Mouse (Mus musculus) intestine, embryonic 15.5 days (tissue): ENCODE measurements around the gene Pigk. TPM values are rescaled to one million over a fixed set of nuclear protein-coding genes. Genes with fewer than 3 reads are reported as not detected.
A peak's percentile ranks its signal among the peaks of the same experiment; 100 is the strongest.

Experiments
- ATAC-seq: fragments of 200-750 bp; cut with Nextera tagmentation; 2 replicates; pipeline ENCODE4 v1.8.0; 2017; ENCODE audit warnings: moderate TSS enrichment, moderate library complexity
- H3K27ac ChIP-seq: fragments of 300-500 bp; sonication (generic); 2 replicates; pipeline ENCODE4 v1.5.1; 2015; ENCODE audit warnings: mild to moderate bottlenecking, inconsistent platforms
- H3K27me3 ChIP-seq: fragments of 300-500 bp; sonication (generic); replicated peaks from 2 replicates; pipeline ENCODE4 v1.6.1; 2015; ENCODE audit warnings: inconsistent platforms
- H3K36me3 ChIP-seq: fragments of 300-500 bp; sonication (generic); 2 replicates; pipeline ENCODE4 v1.6.1; 2015; ENCODE audit warnings: inconsistent platforms
- H3K4me1 ChIP-seq: fragments of 300-500 bp; sonication (generic); replicated peaks from 2 replicates; pipeline ENCODE4 v1.6.1; 2015; ENCODE audit warnings: inconsistent platforms
- H3K4me2 ChIP-seq: fragments of 300-500 bp; sonication (generic); replicated peaks from 2 replicates; pipeline ENCODE4 v1.6.1; 2015; ENCODE audit warnings: mild to moderate bottlenecking, inconsistent platforms
- H3K4me3 ChIP-seq: fragments of 300-500 bp; sonication (generic); replicated peaks from 2 replicates; pipeline ENCODE4 v1.5.1; 2015; ENCODE audit warnings: inconsistent platforms
- H3K9ac ChIP-seq: fragments of 300-500 bp; sonication (generic); 2 replicates; pipeline ENCODE4 v1.6.1; 2015; ENCODE audit warnings: inconsistent platforms
- H3K9me3 ChIP-seq: fragments of 300-500 bp; sonication (generic); 2 replicates; pipeline ENCODE4 v1.6.1; 2016; ENCODE audit warnings: inconsistent platforms
- WGBS: fragments of 180-500 bp; shearing (Covaris S2); methylation state at CpG from one replicate; pipeline ENCODE4 v1.1.7; 2015; 5-methylcytosine and 5-hydroxymethylcytosine counted together
- polyA plus RNA-seq: library from polyadenylated mRNA; unstranded; fragments of >200 nt; fragmentation: Nextera tagmentation; extraction: Ambion mirVana; gene quantifications from 2 replicates; pipeline ENCODE4 v1.2.1, GENCODE M21; 2015

The Pigk gene
- polyA plus RNA-seq, 1 experiment from 2014 or later: 36.6 TPM

GRCm38 (mm10) chr3:152923530-152923929, 209.6 kb downstream of the Pigk start:
- Histone ChIP-seq H3K27me3 (no peaks in the 10 kb centered on the region), H3K4me3 (no peak overlapping the region), H3K9me3 (no peaks in the 10 kb centered on the region), H3K27ac (no peak overlapping the region), H3K9ac (no peak overlapping the region), H3K4me2 (peak overlapping the region; percentile 41), H3K4me1 (no peaks in the 10 kb centered on the region), H3K36me3 (no peaks in the 10 kb centered on the region)
- WGBS: 39% methylated on average over 15 of the region's 15 CpGs
- ATAC-seq: 0 out of 2 replicates have a peak, but pooled peaks have one; percentile 39

DNA sequence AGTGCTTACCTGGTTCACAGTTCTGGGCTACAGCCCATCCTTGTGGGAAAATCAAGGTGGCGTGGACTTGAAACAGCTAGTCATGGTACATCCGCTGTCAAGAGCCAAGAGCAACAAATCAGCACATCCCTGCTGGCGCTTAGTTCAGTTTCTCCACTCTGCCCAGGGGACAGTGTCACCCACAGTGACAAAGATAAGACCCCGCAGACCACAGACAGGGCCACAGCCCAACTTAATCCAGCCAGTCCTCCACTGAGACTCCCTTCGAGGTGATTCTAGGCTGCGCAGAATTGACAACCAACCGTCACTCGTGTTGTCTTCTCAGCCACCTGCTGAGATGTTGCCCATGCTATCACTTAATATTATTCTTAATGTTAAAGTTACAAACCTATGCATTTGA, 211.5 kb downstream of the Pigk start:
- no peaks in the 10 kb centered on the region for H3K4me1 ChIP-seq
- H3K9me3 ChIP-seq: no peaks in the 10 kb centered on the region
- H3K4me2 ChIP-seq: no peak overlapping the region
- no peak overlapping the region for H3K9ac ChIP-seq
- WGBS: 84% methylated on average over 8 of the region's 8 CpGs
- no peaks in the 10 kb centered on the region for H3K27me3 ChIP-seq
- H3K36me3 ChIP-seq: no peaks in the 10 kb centered on the region
- no peak overlapping the region for H3K4me3 ChIP-seq
- no peak for ATAC-seq
- no peak overlapping the region for H3K27ac ChIP-seq

DNA sequence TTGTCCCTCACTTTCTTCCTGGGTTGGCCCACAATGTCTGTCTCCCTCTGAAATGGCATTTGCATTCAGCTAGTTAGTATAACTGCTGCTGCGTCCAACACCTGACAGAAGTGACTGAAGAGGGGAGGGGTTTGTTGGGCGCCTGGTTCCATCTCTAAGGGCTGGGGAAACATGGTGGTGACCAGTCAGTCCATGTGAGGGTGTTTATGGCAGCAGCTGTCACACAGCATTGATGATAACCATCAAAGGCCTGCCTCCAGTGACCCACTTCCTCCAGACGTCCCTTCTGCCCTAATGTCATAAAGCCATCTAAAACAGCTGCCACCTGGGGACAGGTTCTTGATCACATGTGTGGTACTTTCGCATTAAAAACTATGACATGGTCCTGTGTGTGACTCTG, 212.3 kb downstream of the Pigk start:
- 51% methylated on average over 4 of the region's 4 CpGs for WGBS
- ATAC-seq: 0 out of 2 replicates have a peak, but pooled peaks have one; percentile 34

GRCm38 (mm10) chr3:152928287-152928975, 214.5 kb downstream of the Pigk start:
- no peaks in the 10 kb centered on the region for H3K9me3 ChIP-seq
- H3K9ac ChIP-seq: no peak overlapping the region
- H3K27ac ChIP-seq: no peak overlapping the region
- no peak overlapping the region for H3K4me3 ChIP-seq
- H3K4me1 ChIP-seq: no peaks in the 10 kb centered on the region
- ATAC-seq: no peak
- WGBS: 59% methylated on average over 13 of the region's 13 CpGs
- no peaks in the 10 kb centered on the region for H3K27me3 ChIP-seq
- no peaks in the 10 kb centered on the region for H3K36me3 ChIP-seq
- H3K4me2 ChIP-seq: no peak overlapping the region

More for the DNA sequence above, 212.3 kb downstream of the Pigk start:
- no peak overlapping the region for H3K4me2 ChIP-seq
- H3K4me3 ChIP-seq: no peak overlapping the region
- no peaks in the 10 kb centered on the region for H3K4me1 ChIP-seq
- H3K9me3 ChIP-seq: no peaks in the 10 kb centered on the region
- no peak overlapping the region for H3K9ac ChIP-seq
- no peaks in the 10 kb centered on the region for H3K36me3 ChIP-seq
- no peaks in the 10 kb centered on the region for H3K27me3 ChIP-seq
- H3K27ac ChIP-seq: no peak overlapping the region

DNA sequence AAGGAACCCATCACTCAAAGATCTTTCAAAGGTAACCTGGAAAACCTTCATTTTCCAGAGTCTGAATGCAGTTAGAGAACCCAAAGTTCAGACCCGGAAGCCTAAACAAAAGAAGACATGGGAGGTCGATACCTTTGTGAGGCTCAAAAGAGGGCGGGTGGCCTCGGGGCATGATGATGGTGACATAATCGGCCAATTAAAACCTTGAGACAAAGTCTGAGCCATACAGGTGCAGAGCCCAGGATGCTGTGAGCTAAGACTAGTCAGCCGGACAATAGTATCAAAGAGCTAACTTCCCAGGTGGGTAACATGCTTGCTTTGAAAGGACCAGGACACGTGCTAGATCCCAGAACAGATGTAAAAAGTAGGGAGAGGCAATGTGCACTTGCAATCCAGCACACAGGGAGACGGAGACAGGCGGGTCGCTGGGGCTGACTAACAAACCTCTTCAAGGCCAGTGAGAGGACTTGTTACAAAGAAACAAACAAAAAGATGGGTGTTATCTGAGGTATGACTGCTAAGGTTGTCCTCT, 215.4 kb downstream of the Pigk start:
- no peaks in the 10 kb centered on the region for H3K36me3 ChIP-seq
- no peak overlapping the region for H3K9ac ChIP-seq
- no peak for ATAC-seq
- no peaks in the 10 kb centered on the region for H3K4me1 ChIP-seq
- 64% methylated on average over 10 of the region's 10 CpGs for WGBS
- no peak overlapping the region for H3K4me3 ChIP-seq
- H3K9me3 ChIP-seq: no peaks in the 10 kb centered on the region
- no peak overlapping the region for H3K4me2 ChIP-seq
- H3K27me3 ChIP-seq: no peaks in the 10 kb centered on the region
- no peak overlapping the region for H3K27ac ChIP-seq

- WGBS: 81% methylated on average over 7 of the region's 7 CpGs
- no peak overlapping the region for H3K9ac ChIP-seq
Measured at GRCm38 (mm10) chr3:152929788-152930281, 215.9 kb downstream of the Pigk start.

DNA sequence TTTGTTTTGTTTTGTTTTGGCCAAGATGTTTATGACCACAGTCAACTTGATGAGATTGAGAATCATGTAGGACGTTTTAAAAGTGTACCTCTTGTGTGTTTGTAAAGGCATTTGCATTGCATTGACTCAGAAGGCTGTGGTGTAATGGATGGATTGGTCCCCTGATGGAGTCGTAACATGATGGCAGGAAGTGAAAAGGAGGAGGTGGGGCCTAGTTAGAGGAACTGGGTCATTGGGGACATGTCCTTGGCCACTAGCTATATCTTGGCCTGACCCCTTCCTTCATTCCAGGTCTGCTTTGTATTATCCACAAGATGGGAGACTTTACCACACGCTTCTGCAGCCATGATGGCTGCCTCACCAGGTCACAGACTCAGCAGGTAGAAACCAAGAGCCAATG, 217.5 kb downstream of the Pigk start:
- H3K4me3 ChIP-seq: no peak overlapping the region
- no peaks in the 10 kb centered on the region for H3K4me1 ChIP-seq
- no peak overlapping the region for H3K9ac ChIP-seq
- no peaks in the 10 kb centered on the region for H3K27me3 ChIP-seq
- H3K36me3 ChIP-seq: no peaks in the 10 kb centered on the region
- ATAC-seq: no peak
- 84% methylated on average over 3 of the region's 3 CpGs for WGBS
- no peak overlapping the region for H3K27ac ChIP-seq
- no peaks in the 10 kb centered on the region for H3K9me3 ChIP-seq
- no peak overlapping the region for H3K4me2 ChIP-seq

More at GRCm38 (mm10) chr3:152929788-152930281, 215.9 kb downstream of the Pigk start:
- Histone ChIP-seq H3K4me3 (no peak overlapping the region), H3K36me3 (no peaks in the 10 kb centered on the region), H3K27me3 (no peaks in the 10 kb centered on the region), H3K27ac (no peak overlapping the region), H3K4me2 (no peak overlapping the region), H3K9me3 (no peaks in the 10 kb centered on the region), H3K4me1 (no peaks in the 10 kb centered on the region)
- ATAC-seq: peak; percentile 53; the same call in 1 of the 2 replicates

DNA sequence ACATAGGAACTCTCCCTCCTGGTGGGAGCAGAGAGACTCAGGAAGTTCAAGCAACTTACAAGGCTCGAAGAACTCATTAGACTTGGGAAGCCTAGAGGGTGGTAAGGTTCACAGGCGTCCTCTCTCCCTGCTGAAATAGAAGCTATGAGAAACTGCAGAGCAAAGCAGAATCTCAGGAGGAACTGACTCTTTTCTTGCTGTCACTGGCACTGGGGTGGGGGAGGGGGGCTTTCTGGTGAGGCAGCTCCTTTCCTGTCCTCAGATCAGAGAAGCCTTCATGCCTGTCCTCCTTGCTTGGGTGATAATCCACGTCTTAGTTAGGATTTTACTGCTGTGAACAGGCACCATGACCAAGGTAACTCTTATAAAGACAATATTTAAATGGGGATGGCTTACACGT, 218.2 kb downstream of the Pigk start:
- H3K4me2 ChIP-seq: no peak overlapping the region
- no peaks in the 10 kb centered on the region for H3K4me1 ChIP-seq
- H3K27ac ChIP-seq: no peak overlapping the region
- no peak for ATAC-seq
- H3K9me3 ChIP-seq: no peaks in the 10 kb centered on the region
- no peaks in the 10 kb centered on the region for H3K36me3 ChIP-seq
- H3K9ac ChIP-seq: no peak overlapping the region
- no peaks in the 10 kb centered on the region for H3K27me3 ChIP-seq
- H3K4me3 ChIP-seq: no peak overlapping the region
- WGBS: 67% methylated on average over 4 of the region's 4 CpGs

DNA sequence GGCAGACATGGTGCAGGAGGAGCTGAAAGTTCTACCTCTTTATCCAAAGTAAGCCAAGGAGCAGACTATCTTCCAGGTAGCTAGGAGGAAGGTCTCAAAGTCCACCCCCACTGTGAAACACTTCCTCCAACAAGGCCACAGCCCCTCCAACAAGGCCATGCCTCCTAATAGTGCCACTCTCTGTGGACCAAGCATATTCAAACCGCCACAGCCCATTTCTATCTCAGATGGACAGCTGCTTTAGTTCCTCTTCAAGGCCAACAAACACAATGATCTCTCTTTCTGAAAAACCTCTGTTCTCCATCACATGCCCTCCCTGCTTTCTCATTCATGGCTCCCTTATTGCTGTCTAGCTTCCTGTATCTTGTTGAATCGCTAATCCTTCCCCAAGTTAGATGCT, 218.6 kb downstream of the Pigk start:
- Histone ChIP-seq H3K4me2 (no peak overlapping the region), H3K4me3 (no peak overlapping the region), H3K9ac (no peak overlapping the region), H3K36me3 (no peaks in the 10 kb centered on the region), H3K4me1 (no peaks in the 10 kb centered on the region), H3K27ac (no peak overlapping the region), H3K27me3 (no peaks in the 10 kb centered on the region), H3K9me3 (no peaks in the 10 kb centered on the region)
- ATAC-seq: no peak
- WGBS: 87% methylated on average over 2 of the region's 2 CpGs

- no peaks in the 10 kb centered on the region for H3K36me3 ChIP-seq
- no peak overlapping the region for H3K4me2 ChIP-seq
- no peak for ATAC-seq
- H3K4me3 ChIP-seq: no peak overlapping the region
- no peaks in the 10 kb centered on the region for H3K9me3 ChIP-seq
- WGBS: 91% methylated on average over 3 of the region's 3 CpGs
- H3K9ac ChIP-seq: no peak overlapping the region
- no peaks in the 10 kb centered on the region for H3K27me3 ChIP-seq
- H3K4me1 ChIP-seq: no peaks in the 10 kb centered on the region
- H3K27ac ChIP-seq: no peak overlapping the region
Measured at GRCm38 (mm10) chr3:152933737-152934136, 219.8 kb downstream of the Pigk start.

GRCm38 (mm10) chr3:152936313-152936712, 222.4 kb downstream of the Pigk start:
- Histone ChIP-seq H3K4me3 (no peak overlapping the region), H3K9me3 (no peaks in the 10 kb centered on the region), H3K4me1 (no peaks in the 10 kb centered on the region), H3K4me2 (no peak overlapping the region), H3K9ac (no peak overlapping the region), H3K36me3 (no peaks in the 10 kb centered on the region), H3K27me3 (no peaks in the 10 kb centered on the region), H3K27ac (no peak overlapping the region)
- 86% methylated on average over 3 of the region's 3 CpGs for WGBS
- no peak for ATAC-seq

GRCm38 (mm10) chr3:152941671-152942070, 227.8 kb downstream of the Pigk start:
- no peak overlapping the region for H3K27ac ChIP-seq
- 80% methylated on average over 5 of the region's 5 CpGs for WGBS
- no peak for ATAC-seq
- no peak overlapping the region for H3K9ac ChIP-seq
- no peak overlapping the region for H3K4me2 ChIP-seq
- H3K4me3 ChIP-seq: no peak overlapping the region
- H3K9me3 ChIP-seq: no peaks in the 10 kb centered on the region
- H3K36me3 ChIP-seq: no peaks in the 10 kb centered on the region
- no peaks in the 10 kb centered on the region for H3K27me3 ChIP-seq
- H3K4me1 ChIP-seq: no peaks in the 10 kb centered on the region

DNA sequence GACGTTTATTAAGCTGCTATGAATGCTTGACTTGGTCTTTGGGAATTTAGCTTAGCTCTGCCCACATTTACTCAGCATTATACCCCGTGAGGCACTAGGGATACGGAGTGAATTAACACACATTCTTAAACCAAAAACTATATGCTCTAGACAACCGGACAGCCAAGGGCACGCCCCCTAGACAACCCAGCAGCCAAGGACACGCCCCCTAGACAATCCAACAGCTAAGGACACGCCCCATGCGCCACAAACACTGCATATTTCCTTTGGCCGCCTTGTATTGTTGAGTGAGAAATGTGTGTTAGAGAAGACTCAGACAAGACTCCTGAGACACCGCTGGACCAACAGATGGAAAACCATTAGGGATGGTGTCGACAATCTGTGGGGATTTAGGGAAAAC, 229.1 kb downstream of the Pigk start:
- Histone ChIP-seq H3K9ac (no peak overlapping the region), H3K36me3 (no peaks in the 10 kb centered on the region), H3K4me2 (no peak overlapping the region), H3K27ac (no peak overlapping the region), H3K4me1 (no peaks in the 10 kb centered on the region), H3K27me3 (no peaks in the 10 kb centered on the region), H3K9me3 (no peaks in the 10 kb centered on the region), H3K4me3 (no peak overlapping the region)
- ATAC-seq: peak; percentile 72; the same call in 1 of the 2 replicates
- WGBS: 68% methylated on average over 11 of the region's 11 CpGs
